Mouse (Mus musculus) cortical plate, adult 2 months (tissue): ENCODE measurements around the gene Pan3.

Experiments
- CTCF ChIP-seq: fragments of 200-500 bp; IDR thresholded peaks from 2 replicates; pipeline ENCODE4 v1.5.1; 2011; ENCODE audit warnings: mild to moderate bottlenecking, control low read depth, low read length; ENCODE audit not compliant: insufficient read depth; ENCODE audit errors: extremely low read depth
- POLR2A ChIP-seq: fragments of 200-500 bp; IDR thresholded peaks from 2 replicates; pipeline ENCODE4 v1.6.1; 2011; ENCODE audit warnings: mild to moderate bottlenecking, low read length, control low read depth; ENCODE audit not compliant: insufficient read depth; ENCODE audit errors: extremely low read depth

- TF ChIP-seq POLR2A (no peak), CTCF (no peak)
Observed at GRCm38 (mm10) chr5:147473856-147474255, 43.9 kb downstream of the Pan3 start.
